Mouse (Mus musculus) CH12.LX (cell line): ENCODE data around the gene Omt2b.

Experiments
- CHD1 ChIP-seq: IDR thresholded peaks from 2 replicates; pipeline ENCODE4 v1.6.1; 2012; ENCODE audit warnings: low read depth, low read length, improper control_type of control experiment, inconsistent platforms
- CHD2 ChIP-seq: IDR thresholded peaks from 2 replicates; pipeline ENCODE4 v1.6.1; 2011; ENCODE audit warnings: low read length, improper control_type of control experiment
- CTCF ChIP-seq, 2 experiments: IDR thresholded peaks in 1 of 2; conservative IDR thresholded peaks in 1 of 2; 2 replicates each; pipeline ENCODE4 v1.5.1; 2011 to 2012; ENCODE audit warnings: low read depth in 2 of 2, low read length in 2 of 2, improper control_type of control experiment in 1 of 2, inconsistent platforms in 1 of 2, mild to moderate bottlenecking in 1 of 2, moderate library complexity in 1 of 2
- ETS1 ChIP-seq: conservative IDR thresholded peaks from 2 replicates; pipeline ENCODE4 v1.6.1; 2012; ENCODE audit warnings: low read depth, mild to moderate bottlenecking, inconsistent platforms, low read length, improper control_type of control experiment, moderate library complexity
- HCFC1 ChIP-seq: IDR thresholded peaks from 2 replicates; pipeline ENCODE4 v1.6.1; 2012; ENCODE audit warnings: low read depth, mild to moderate bottlenecking, inconsistent platforms, low read length, improper control_type of control experiment
- MAFK ChIP-seq: IDR thresholded peaks from 2 replicates; pipeline ENCODE4 v1.6.1; 2011; ENCODE audit warnings: low read length, improper control_type of control experiment; ENCODE audit not compliant: insufficient replicate concordance
- MAX ChIP-seq: IDR thresholded peaks from 2 replicates; pipeline ENCODE4 v1.6.1; 2011; ENCODE audit warnings: low read length, improper control_type of control experiment
- MEF2A ChIP-seq: IDR thresholded peaks from 2 replicates; pipeline ENCODE4 v1.6.1; 2014; ENCODE audit warnings: low read depth, mild to moderate bottlenecking, inconsistent platforms, low read length, improper control_type of control experiment, borderline replicate concordance
- MYC ChIP-seq: IDR thresholded peaks from 2 replicates; pipeline ENCODE4 v1.6.1; 2011; ENCODE audit warnings: low read depth, mild to moderate bottlenecking, improper control_type of control experiment, low read length
- POLR2A ChIP-seq: IDR thresholded peaks from 2 replicates; pipeline ENCODE4 v1.6.1; 2011; ENCODE audit warnings: low read depth, mild to moderate bottlenecking, improper control_type of control experiment, low read length
- RCOR1 ChIP-seq: conservative IDR thresholded peaks from 2 replicates; pipeline ENCODE4 v1.6.1; 2012; ENCODE audit warnings: low read depth, mild to moderate bottlenecking, inconsistent platforms, low read length, improper control_type of control experiment
- USF1 ChIP-seq: IDR thresholded peaks from 2 replicates; pipeline ENCODE4 v1.6.1; 2014; ENCODE audit warnings: low read depth, mild to moderate bottlenecking, inconsistent platforms, low read length, improper control_type of control experiment
- ZC3H11A ChIP-seq: IDR thresholded peaks from 2 replicates; pipeline ENCODE4 v1.6.1; 2012; ENCODE audit warnings: low read depth, mild to moderate bottlenecking, inconsistent platforms, low read length, improper control_type of control experiment
- ZNF384 ChIP-seq: IDR thresholded peaks from 2 replicates; pipeline ENCODE4 v1.6.1; 2012; ENCODE audit warnings: low read depth, low read length, improper control_type of control experiment, inconsistent platforms

DNA sequence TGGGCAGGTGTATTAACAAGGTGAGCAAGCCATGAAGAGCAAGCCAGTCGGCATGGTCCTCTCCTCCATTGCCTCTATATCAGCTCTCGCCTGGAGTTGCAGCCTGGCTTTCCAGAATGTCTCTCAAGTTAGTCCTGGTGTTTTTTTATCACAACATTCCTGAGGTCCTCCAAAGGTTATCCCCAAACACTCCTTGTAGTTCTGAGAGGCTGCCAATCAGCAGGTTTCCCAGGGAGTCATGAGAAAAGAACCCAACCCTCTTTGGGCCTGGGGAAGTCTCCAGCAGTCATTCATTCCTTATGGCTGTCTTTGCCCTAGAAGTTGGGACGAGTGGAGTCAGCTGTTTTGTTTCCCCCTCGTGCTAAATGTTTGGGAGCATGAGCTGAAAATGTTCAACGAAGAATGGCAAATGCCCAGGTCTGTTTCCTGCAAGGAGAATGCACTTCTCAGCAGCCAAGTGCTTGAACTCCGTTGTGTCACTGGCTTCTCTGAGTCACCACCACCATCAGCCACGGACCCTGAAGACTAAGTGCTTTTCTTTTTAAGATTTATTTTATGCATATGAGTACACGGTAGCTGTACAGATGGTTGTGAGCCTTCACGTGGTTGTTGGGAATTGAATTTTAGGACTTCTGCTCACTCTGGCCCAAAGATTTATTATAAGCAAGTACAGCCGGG is 45.6 kb downstream of the Omt2b start:
- TF ChIP-seq ZNF384 = no peak
- TF ChIP-seq USF1 = no peak
- TF ChIP-seq RCOR1 = no peak
- TF ChIP-seq CTCF (conservative IDR thresholded peaks at IDR 0.05 in 1 of 2, IDR thresholded peaks at IDR 0.05 in 1 of 2; ENCODE audit: low read depth in 2 of 2, low read length in 2 of 2) = no peak
- TF ChIP-seq ZC3H11A = no peak
- TF ChIP-seq ETS1 = no peak
- TF ChIP-seq MYC = no peak
- no peak for TF ChIP-seq POLR2A
- TF ChIP-seq MAFK = no peak
- TF ChIP-seq MEF2A = no peak
- TF ChIP-seq MAX = no peak
- no peak for TF ChIP-seq CHD2
- no peak for TF ChIP-seq CHD1
- no peak for TF ChIP-seq HCFC1
